Mouse (Mus musculus): Measurements from ENCODE around the gene Dnaja3.
"Not testable (repeated sequence)": the region's sequence is repeated elsewhere in the genome, so short reads cannot be mapped to it uniquely, and the experiment has no call there.

Dnaja3 gene

DNA sequence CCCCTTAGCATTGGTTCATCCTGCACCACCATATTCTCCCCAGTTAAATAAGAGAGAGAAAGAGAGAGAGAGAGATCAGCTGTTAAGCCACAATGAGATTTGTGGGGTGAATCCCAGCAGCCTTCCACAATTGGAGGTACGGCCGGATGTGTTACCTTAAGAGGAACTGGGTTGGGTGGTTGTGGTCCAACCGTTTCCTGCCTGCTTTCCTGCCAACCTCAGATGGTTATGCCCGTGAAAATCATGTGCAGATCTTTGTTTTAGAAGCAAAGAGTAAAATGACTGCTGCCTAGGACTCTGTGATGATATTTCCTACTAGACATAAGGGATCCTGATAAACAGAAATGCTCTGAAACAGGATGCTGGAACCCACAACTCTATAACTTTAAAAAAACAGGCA is 34.3 kb downstream of the Dnaja3 start:
- no peak for DNase-seq

DNA sequence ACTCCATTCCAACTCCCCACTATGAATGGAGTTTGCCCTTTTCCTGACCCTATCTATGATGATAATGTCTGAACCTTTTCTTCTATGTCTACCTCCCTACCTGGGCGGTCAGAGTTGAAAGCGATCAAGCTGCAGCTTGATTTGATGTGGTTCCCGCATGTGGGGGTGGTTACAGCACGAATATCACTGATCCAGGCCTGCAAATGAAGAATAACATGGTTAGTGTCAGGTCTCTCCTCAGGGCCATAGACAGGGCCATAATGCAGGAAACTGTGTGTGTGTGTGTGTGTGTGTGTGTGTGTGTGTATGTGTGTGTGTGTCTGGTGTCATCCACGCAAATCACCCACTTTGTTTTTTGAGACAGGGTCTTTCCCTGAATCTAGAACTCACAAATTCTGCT is 37.0 kb downstream of the Dnaja3 start:
- DNase-seq = no peak

DNA sequence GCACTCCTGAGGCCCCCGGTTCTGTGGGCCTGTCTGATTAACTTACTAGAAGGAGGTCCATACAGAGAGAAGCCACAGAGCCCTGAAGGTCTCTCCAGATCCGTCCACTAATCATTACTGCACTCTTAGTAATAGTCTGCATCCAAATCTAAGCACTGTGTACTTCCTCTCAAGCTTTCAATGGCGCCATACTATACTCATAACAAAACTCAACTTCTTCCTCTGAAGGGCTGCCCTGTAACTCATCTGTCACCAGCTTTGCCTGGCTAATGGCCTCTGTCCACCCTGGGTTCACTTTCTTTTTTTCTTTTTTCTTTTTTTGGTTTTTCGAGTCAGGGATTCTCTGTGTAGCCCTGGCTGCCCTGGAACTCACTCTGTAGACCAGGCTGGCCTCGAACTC is 38.3 kb downstream of the Dnaja3 start:
- DNase-seq = no peak

DNA sequence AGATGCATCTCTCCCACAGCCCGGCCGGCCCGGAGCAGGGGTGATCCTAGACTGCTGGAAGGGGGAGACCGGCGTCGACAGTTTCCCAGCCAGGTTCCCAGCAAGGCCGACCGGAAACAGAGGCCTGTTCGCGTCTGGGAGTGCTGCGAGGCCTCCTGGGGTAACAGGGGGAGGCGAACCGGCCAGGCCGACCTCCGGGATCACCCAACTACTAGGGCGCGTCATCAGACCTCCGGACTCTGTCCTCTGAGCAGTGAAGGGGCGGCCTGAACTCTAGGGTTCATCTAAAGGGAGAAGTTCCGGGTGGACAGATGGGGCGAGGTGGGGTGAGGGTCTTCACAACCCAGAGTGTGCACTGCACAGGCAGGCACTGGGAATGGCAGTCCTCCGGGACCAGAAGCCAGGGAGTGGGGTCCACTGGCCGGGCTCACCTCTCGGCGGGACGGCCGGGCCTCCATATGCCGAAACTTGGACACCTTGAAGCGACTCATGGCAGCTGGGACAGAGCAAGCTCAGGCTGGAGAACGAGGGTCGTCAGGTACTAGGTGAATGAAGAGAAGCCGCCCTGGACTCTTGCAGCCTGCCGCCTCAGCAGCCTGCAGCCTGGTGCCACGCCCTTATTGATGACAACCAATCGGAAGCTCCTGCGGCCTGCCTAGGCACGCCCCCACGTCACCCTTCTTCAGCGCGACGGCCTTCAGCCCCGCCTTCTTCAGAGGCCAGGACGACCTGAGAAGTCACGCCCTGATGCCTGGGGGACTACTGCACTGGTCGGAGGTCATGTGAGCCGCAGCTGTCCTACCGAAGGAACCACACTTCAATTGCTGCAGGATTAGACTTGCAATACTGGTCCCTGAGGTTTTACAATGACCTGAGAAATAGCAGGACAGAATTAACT is 39.6 kb downstream of the Dnaja3 start, which contains the start of gene Coro7:
Gene Coro7, minus strand, starts transcription at position 657 of the 898 bp plus-strand sequence.
- peak; percentile 93 for DNase-seq

- peak; percentile 29 for DNase-seq
Observed at GRCm38 (mm10) chr16:4680922-4681455, 41.2 kb downstream of the Dnaja3 start.

- DNase-seq = peak; percentile 47
Observed at GRCm38 (mm10) chr16:4682628-4683179, 42.9 kb downstream of the Dnaja3 start.

DNA sequence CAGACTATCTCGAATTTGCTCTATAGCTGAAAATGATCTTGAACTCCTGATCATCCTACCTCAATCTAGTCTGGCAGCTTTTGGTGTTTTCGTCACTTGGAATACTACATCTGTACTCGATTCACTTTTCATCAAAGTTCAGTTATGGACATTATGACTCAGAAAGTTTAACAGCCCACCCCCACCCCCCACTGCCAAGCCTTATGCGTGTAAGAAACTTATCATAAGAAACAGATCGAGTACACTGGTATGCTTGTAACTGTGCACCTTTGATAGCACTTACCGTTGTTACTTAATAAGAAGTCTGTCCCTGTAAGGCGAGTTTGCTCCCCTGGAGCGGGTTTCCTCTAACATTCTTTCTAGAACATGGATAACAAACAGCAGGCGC is 43.4 kb downstream of the Dnaja3 start:
- no peak for DNase-seq

DNA sequence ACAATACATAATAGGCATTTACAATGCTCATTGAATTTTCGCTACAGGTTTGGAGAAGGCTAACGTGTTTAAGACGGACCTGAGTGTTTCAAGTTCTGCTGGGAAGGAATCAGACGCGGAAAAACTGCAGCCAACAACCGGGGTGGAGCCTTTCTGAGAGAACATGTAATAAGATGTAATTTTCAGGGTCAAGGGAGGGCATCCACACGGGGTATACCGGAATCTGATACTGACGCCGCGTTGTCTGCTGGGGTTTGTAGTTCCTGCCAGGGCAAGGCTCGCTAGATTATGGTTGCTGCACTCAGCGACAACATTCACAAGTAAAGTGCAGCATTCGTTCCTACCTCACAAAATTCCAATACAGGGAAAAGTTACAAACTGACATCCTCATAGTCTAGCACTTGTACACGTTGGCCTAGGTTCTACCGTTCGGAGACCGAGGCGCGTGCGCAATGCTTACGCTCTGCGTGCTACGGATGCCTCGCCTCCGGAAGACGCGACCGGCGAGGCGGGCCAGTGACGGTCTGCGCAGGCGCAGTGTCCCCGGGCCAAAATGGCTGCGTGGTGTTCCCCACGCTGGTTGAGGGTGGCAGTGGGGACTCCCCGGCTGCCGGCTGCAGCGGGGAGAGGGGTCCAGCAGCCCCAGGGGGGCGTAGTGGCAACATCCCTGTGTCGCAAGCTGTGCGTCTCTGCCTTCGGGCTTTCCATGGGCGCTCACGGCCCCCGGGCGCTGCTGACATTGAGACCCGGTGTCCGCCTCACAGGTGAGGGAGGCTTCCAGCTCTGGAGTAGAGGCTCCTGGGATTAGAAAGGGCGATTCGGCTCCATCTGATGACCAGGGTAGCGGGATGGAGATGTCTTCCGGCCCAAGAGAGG is 44.0 kb downstream of the Dnaja3 start:
- DNase-seq = peak; percentile 95

- DNase-seq = no peak
Observed at GRCm38 (mm10) chr16:4684457-4684791, 44.6 kb downstream of the Dnaja3 start.

- DNase-seq = not testable (repeated sequence)
Observed at GRCm38 (mm10) chr16:4689371-4689770, 49.6 kb downstream of the Dnaja3 start.

DNA sequence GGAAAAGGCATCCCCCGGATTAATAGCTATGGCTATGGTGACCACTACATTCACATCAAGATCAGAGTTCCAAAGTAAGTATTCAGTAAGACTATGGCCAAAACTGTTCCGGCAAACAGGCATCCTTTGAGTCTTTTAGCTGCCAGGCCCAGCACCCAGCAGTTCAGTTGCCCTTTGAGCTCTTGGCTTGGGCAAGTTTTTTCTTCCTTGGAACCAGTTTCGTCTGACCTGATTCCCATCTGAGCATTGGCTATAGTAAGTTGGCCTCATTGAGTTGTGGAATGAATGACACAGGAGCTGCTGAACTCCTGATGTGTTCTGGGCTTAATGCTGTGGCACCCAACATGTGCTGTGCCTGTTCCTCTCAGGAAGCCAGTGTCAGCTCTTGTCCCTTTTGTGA is 61.4 kb downstream of the Dnaja3 start:
- DNase-seq = no peak

- DNase-seq = no peak
Observed at GRCm38 (mm10) chr16:4702646-4703045, 62.9 kb downstream of the Dnaja3 start.

DNA sequence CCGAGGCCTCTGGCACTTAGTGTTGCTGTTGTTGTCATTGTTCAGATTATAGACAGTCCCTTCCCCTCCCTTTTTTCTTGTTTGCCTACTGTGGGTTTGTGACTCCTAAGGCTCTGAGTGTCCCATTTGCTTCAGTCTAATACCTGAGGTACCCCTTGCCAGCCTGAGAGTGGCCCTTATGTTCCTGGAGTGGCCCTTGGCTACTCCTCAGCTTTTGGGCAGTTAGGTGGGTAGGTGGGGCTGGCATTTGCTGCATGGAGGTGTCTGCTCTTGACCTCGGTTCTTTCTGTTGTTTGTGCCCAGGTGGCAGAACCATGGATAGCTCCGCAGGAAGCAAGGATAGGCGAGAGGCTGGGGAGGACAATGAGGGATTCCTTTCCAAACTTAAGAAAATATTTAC is 65.8 kb downstream of the Dnaja3 start:
- no peak for DNase-seq

DNA sequence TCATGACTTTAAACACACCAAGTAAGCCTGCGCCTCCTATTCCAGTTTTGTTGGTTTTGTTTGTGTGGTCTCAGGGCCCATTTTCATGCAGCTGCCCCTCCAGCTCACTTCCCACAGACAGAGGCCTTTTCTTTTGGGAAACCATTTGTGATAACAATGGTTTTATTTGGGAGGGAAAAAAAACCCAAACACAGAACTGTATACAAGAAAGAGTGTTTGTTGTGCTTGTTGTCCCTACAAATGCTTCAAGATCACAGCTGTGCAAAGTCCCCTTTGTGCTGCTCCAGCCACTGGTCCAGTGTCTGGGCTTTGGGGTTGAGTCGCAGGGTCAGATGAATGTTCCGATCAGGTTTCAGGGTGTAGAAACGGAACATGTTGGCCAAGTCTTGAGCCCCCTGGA is 71.4 kb downstream of the Dnaja3 start:
- no peak for DNase-seq

GRCm38 (mm10) chr16:4713861-4714710 is 74.3 kb downstream of the Dnaja3 start:
- DNase-seq = peak; percentile 79

GRCm38 (mm10) chr16:4717866-4718265 is 78.1 kb downstream of the Dnaja3 start:
- DNase-seq = no peak

- peak; percentile 84 for DNase-seq
Observed at GRCm38 (mm10) chr16:4718753-4719518, 79.1 kb downstream of the Dnaja3 start, which contains the start of gene Nmral1. Gene Nmral1 (minus strand): TSS chr16:4719356.

- DNase-seq = no peak
Observed at GRCm38 (mm10) chr16:4722128-4722914, 82.5 kb downstream of the Dnaja3 start.

- DNase-seq = no peak
Observed at GRCm38 (mm10) chr16:4722915-4723209, 83.1 kb downstream of the Dnaja3 start.

GRCm38 (mm10) chr16:4725266-4725665 is 85.5 kb downstream of the Dnaja3 start:
- DNase-seq = no peak

Data from cerebellum, adult 9-10 months (tissue).